Mouse (Mus musculus) testis, adult 2 months (tissue): Measurements from ENCODE around the gene Jakmip3. TPM values are rescaled to one million over a fixed set of nuclear protein-coding genes. Genes with fewer than 3 reads are reported as not detected.

Source experiments
- H3K27ac ChIP-seq: fragments of 200-500 bp; 2 replicates; pipeline ENCODE4 v1.5.1; 2012; ENCODE audit warnings: low read depth, low read length; ENCODE audit not compliant: control insufficient read depth, insufficient read depth
- H3K27me3 ChIP-seq: fragments of 200-500 bp; 2 replicates; pipeline ENCODE4 v1.6.1; 2012; ENCODE audit warnings: mild to moderate bottlenecking, low read length, moderate library complexity; ENCODE audit not compliant: control insufficient read depth, insufficient read depth
- H3K36me3 ChIP-seq: fragments of 200-500 bp; 2 replicates; pipeline ENCODE4 v1.6.1; 2012; ENCODE audit warnings: mild to moderate bottlenecking, low read length; ENCODE audit not compliant: control insufficient read depth, insufficient read depth
- H3K4me1 ChIP-seq: fragments of 200-500 bp; 2 replicates; pipeline ENCODE4 v1.6.1; 2012; ENCODE audit warnings: low read length; ENCODE audit not compliant: control insufficient read depth, insufficient read depth
- H3K4me3 ChIP-seq: fragments of 200-500 bp; 2 replicates; pipeline ENCODE4 v1.5.1; 2012; ENCODE audit warnings: low read depth, mild to moderate bottlenecking, low read length, moderate library complexity, mixed read lengths; ENCODE audit not compliant: control insufficient read depth
- CTCF ChIP-seq: fragments of 200-500 bp; IDR thresholded peaks from 2 replicates; pipeline ENCODE4 v1.5.1; 2012; ENCODE audit warnings: low read depth, mild to moderate bottlenecking, inconsistent platforms, low read length, moderate library complexity; ENCODE audit not compliant: control insufficient read depth, insufficient read depth, insufficient replicate concordance
- POLR2A ChIP-seq: fragments of 200-500 bp; IDR thresholded peaks from 2 replicates; pipeline ENCODE4 v1.6.1; 2012; ENCODE audit warnings: low read depth, mild to moderate bottlenecking, inconsistent platforms, low read length, moderate library complexity; ENCODE audit not compliant: control insufficient read depth
- polyA plus RNA-seq: library from polyadenylated mRNA; depleted of rRNA; stranded (reverse); fragments of >200 nt; gene quantifications from 2 replicates; pipeline ENCODE4 v1.2.3, GENCODE M21; 2012

Gene Jakmip3
- polyA plus RNA-seq, 1 experiment, result 3.6 TPM

GRCm38 (mm10) chr7:139087801-139088200 is 147.3 kb downstream of the Jakmip3 start:
- Histone ChIP-seq H3K4me3 (no peak overlapping the region), H3K27me3 (no peaks in the 10 kb centered on the region), H3K36me3 (no peaks in the 10 kb centered on the region), H3K27ac (peak overlapping the region; percentile 55; the same call in 1 of the 2 replicates), H3K4me1 (peaks cover 9% of the 10 kb centered on the region)
- no peak for TF ChIP-seq POLR2A
- TF ChIP-seq CTCF, result no peak

- Histone ChIP-seq H3K4me1 (peaks cover 9% of the 10 kb centered on the region), H3K4me3 (no peak overlapping the region), H3K36me3 (no peaks in the 10 kb centered on the region), H3K27ac (no peak overlapping the region), H3K27me3 (no peaks in the 10 kb centered on the region)
- no peak for TF ChIP-seq CTCF
- no peak for TF ChIP-seq POLR2A
Measured at GRCm38 (mm10) chr7:139089892-139090874, 149.7 kb downstream of the Jakmip3 start.

- Histone ChIP-seq H3K4me3 (no peak overlapping the region), H3K36me3 (no peaks in the 10 kb centered on the region), H3K4me1 (peaks cover 1% of the 10 kb centered on the region; the same call in 1 of the 2 replicates), H3K27ac (no peak overlapping the region), H3K27me3 (no peaks in the 10 kb centered on the region)
- TF ChIP-seq POLR2A, result no peak
- TF ChIP-seq CTCF, result no peak
Measured at GRCm38 (mm10) chr7:139091681-139092080, 151.2 kb downstream of the Jakmip3 start.

GRCm38 (mm10) chr7:139092676-139093075 is 152.1 kb downstream of the Jakmip3 start:
- TF ChIP-seq CTCF (no peak), POLR2A (no peak)
- no peak overlapping the region for H3K27ac ChIP-seq
- no peaks in the 10 kb centered on the region for H3K4me1 ChIP-seq
- H3K4me3 ChIP-seq, result no peak overlapping the region
- H3K36me3 ChIP-seq, result no peaks in the 10 kb centered on the region
- H3K27me3 ChIP-seq, result no peaks in the 10 kb centered on the region

- Histone ChIP-seq H3K4me1 (no peaks in the 10 kb centered on the region), H3K4me3 (no peak overlapping the region), H3K36me3 (no peaks in the 10 kb centered on the region), H3K27me3 (no peaks in the 10 kb centered on the region), H3K27ac (no peak overlapping the region)
- TF ChIP-seq POLR2A (no peak), CTCF (no peak)
Measured at GRCm38 (mm10) chr7:139093124-139093523, 152.6 kb downstream of the Jakmip3 start.

GRCm38 (mm10) chr7:139093781-139094180 is 153.3 kb downstream of the Jakmip3 start:
- Histone ChIP-seq H3K4me1 (no peaks in the 10 kb centered on the region), H3K27me3 (no peaks in the 10 kb centered on the region), H3K27ac (no peak overlapping the region), H3K36me3 (no peaks in the 10 kb centered on the region), H3K4me3 (no peak overlapping the region)
- TF ChIP-seq CTCF (no peak), POLR2A (no peak)

GRCm38 (mm10) chr7:139094761-139095160 is 154.2 kb downstream of the Jakmip3 start:
- H3K36me3 ChIP-seq, result no peaks in the 10 kb centered on the region

GRCm38 (mm10) chr7:139095282-139095681 is 154.8 kb downstream of the Jakmip3 start:
- H3K36me3 ChIP-seq, result no peaks in the 10 kb centered on the region
- H3K4me3 ChIP-seq, result no peak overlapping the region
- no peak overlapping the region for H3K27ac ChIP-seq
- no peak for TF ChIP-seq POLR2A
- TF ChIP-seq CTCF, result no peak
- no peaks in the 10 kb centered on the region for H3K27me3 ChIP-seq
- H3K4me1 ChIP-seq, result no peaks in the 10 kb centered on the region

More at GRCm38 (mm10) chr7:139094761-139095160, 154.2 kb downstream of the Jakmip3 start:
- TF ChIP-seq CTCF (no peak), POLR2A (no peak)
- Histone ChIP-seq H3K27me3 (no peaks in the 10 kb centered on the region), H3K4me3 (no peak overlapping the region), H3K4me1 (no peaks in the 10 kb centered on the region), H3K27ac (no peak overlapping the region)
